ENCODE assay signal across 21 mouse cellular contexts in the genomic region with DNA sequence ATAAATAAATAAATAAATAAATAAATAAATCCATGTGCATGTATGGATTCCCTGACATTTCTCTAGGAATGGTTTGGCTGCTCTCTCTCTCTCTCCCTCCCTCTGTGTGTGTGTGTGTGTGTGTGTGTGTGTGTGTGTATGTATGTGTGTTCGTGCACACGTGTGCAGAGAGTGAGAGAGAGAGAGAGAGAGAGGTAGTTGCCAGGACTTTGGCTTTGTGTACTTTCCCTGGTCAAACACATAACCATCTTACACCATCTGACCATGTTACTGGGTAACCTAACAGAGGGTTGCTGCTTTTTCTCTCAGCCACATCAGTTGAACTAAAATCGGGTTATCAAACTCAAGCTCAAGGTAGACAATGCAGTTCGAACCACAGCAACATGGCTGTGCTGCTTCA. TPM values are rescaled to one million over a fixed set of nuclear protein-coding genes. Genes with fewer than 3 reads are reported as not detected.
DNase-seq lines count a peak whose midpoint lies in the region; ATAC-seq and TF ChIP-seq lines count a peak whose summit lies in the region.
"Had no signal": no experiment of that assay in that cellular context is flagged by ENCODE, and none has a peak within 500 bp of the region (broad histone marks: within the 10 kb centered on the region; RNA-seq: fewer than 3 reads in every experiment).

No protein-coding gene starts in this region.

- H3K36me3 ChIP-seq in heart, embryonic 11.5 days (ENCODE audit: control insufficient read depth, insufficient read depth, low read length), result no peaks in the 10 kb centered on the region
- H3K36me3 ChIP-seq in heart, embryonic 15.5 days, result no peaks in the 10 kb centered on the region
- H3K36me3 ChIP-seq: embryonic facial prominence, embryonic 15.5 days; forebrain, embryonic 10.5 days; G1E; hindbrain, embryonic 10.5 days; hindbrain, embryonic 15.5 days had no signal

- H3K4me2 ChIP-seq in heart, embryonic 11.5 days, result no peak overlapping the region
- peak overlapping the region; percentile 48 for H3K4me2 ChIP-seq in heart, embryonic 15.5 days
- H3K4me2 ChIP-seq: embryonic facial prominence, embryonic 15.5 days; hindbrain, embryonic 15.5 days had no signal

- no peak overlapping the region for H3K9ac ChIP-seq in heart, embryonic 11.5 days (ENCODE audit: low read depth, low read length)
- H3K9ac ChIP-seq in heart, embryonic 15.5 days, result no peak overlapping the region
- H3K9ac ChIP-seq: embryonic facial prominence, embryonic 15.5 days; hindbrain, embryonic 15.5 days had no signal

- no peaks in the 10 kb centered on the region for H3K9me3 ChIP-seq in heart, embryonic 11.5 days (replicated peaks; ENCODE audit: control insufficient read depth, low read length)
- no peaks in the 10 kb centered on the region for H3K9me3 ChIP-seq in heart, embryonic 15.5 days (replicated peaks)
- H3K9me3 ChIP-seq: embryonic facial prominence, embryonic 15.5 days; forebrain, embryonic 10.5 days; G1E; hindbrain, embryonic 10.5 days; hindbrain, embryonic 15.5 days had no signal

- H3K27me3 ChIP-seq in heart, embryonic 11.5 days (ENCODE audit: control insufficient read depth, insufficient read depth, low read length), result no peaks in the 10 kb centered on the region
- H3K27me3 ChIP-seq in heart, embryonic 15.5 days, result no peaks in the 10 kb centered on the region
- H3K27me3 ChIP-seq: embryonic facial prominence, embryonic 15.5 days; hindbrain, embryonic 15.5 days had no signal

- peak overlapping the region; percentile 82 for H3K27ac ChIP-seq in gastrocnemius, adult 2 months
- H3K27ac ChIP-seq in heart, embryonic 11.5 days (ENCODE audit: low read depth, low read length), result peak overlapping the region; percentile 78
- peak overlapping the region; percentile 80 for H3K27ac ChIP-seq in heart, embryonic 15.5 days
- H3K27ac ChIP-seq: embryonic facial prominence, embryonic 15.5 days; forebrain, embryonic 10.5 days; hindbrain, embryonic 10.5 days had no signal

- ATAC-seq in heart, embryonic 11.5 days (replicated peaks; ENCODE audit: insufficient number of reproducible peaks, low FRiP score, low TSS enrichment), result no peak
- no peak for ATAC-seq in heart, embryonic 15.5 days (replicated peaks; ENCODE audit: insufficient number of reproducible peaks, insufficient read depth, low FRiP score, low read depth)
- ATAC-seq: CD4-positive, CD25-positive, alpha-beta regulatory T cell, adult 4 months; inflammation-experienced regulatory T-cells, adult 6 months; intestine, postnatal 0 days had no signal

- DNase-seq in gastrocnemius, adult 2 months, result no peak
- no peak for DNase-seq in gastrocnemius, postnatal 25 days
- no peak for DNase-seq in heart, adult 8-10 months (ENCODE audit: low spot score)
- DNase-seq in heart, postnatal 14 days, result no peak
- DNase-seq in adrenal gland, postnatal 25 days, result no peak
- DNase-seq: adrenal gland, adult 8-10 months; B cell, adult 2 months; embryo, embryonic 11 days; kidney, adult 8-10 months had no signal

- WGBS in heart, embryonic 11.5 days (ENCODE audit: insufficient replicate concordance), result 78% methylated on average over 4 of the region's 4 CpGs
- 75% methylated on average over 4 of the region's 4 CpGs for WGBS in heart, embryonic 15.5 days

- no peak for TF ChIP-seq CTCF in gastrocnemius, adult 2 months (IDR thresholded peaks at IDR 0.05)

- no peak overlapping the region for H3K4me3 ChIP-seq in gastrocnemius, adult 2 months
- no peak overlapping the region for H3K4me3 ChIP-seq in heart, embryonic 11.5 days (ENCODE audit: low read depth, low read length)
- H3K4me3 ChIP-seq in heart, embryonic 15.5 days, result no peak overlapping the region
- H3K4me3 ChIP-seq: embryonic facial prominence, embryonic 15.5 days; erythroblast, embryonic 14.5 days; forebrain, embryonic 10.5 days; hindbrain, embryonic 10.5 days; hindbrain, embryonic 15.5 days had no signal

- peaks cover 49% of the 10 kb centered on the region for H3K4me1 ChIP-seq in heart, embryonic 11.5 days (ENCODE audit: control insufficient read depth, insufficient read depth, low read length)
- peaks cover 68% of the 10 kb centered on the region for H3K4me1 ChIP-seq in heart, embryonic 15.5 days (replicated peaks)
- H3K4me1 ChIP-seq: embryonic facial prominence, embryonic 15.5 days; forebrain, embryonic 10.5 days; hindbrain, embryonic 10.5 days had no signal

- intact Hi-C loops in gastrocnemius, adult 2 months (cut with DNase I), result no loop called here
- intact Hi-C loops in heart, postnatal 14 days (cut with DNase I), result no loop called here

RNA-seq across cellular contexts. Expression of a gene that starts 27.7 kb away (rescaled TPM):
- total RNA-seq in gastrocnemius, adult 2 months (2021), result 10 to 100 TPM; 78.5 to 82.6 TPM
- 100 to 1,000 TPM in 1 of 2 experiments, 10 to 100 TPM in 1; 72.6 to 105 TPM for total RNA-seq in gastrocnemius, postnatal 25 days (2021)
- polyA plus RNA-seq in heart, embryonic 11.5 days (2014; fragmentation: Nextera tagmentation; extraction: Ambion mirVana), result 170 and 202 TPM in 2 replicates
- total RNA-seq in heart, adult 8-10 months (2022), result 100 to 1,000 TPM; 108 to 192 (median 161) TPM
- polyA plus RNA-seq in heart, embryonic 15.5 days (2015; fragmentation: Nextera tagmentation; extraction: Ambion mirVana), result 242 and 287 TPM in 2 replicates
- 100 to 1,000 TPM; 246 to 292 TPM for total RNA-seq in heart, postnatal 14 days (2021)
- total RNA-seq in adrenal gland, postnatal 25 days (2021), result 20.4 and 28.9 TPM in 2 replicates
- total RNA-seq: common myeloid progenitor, adult 5-6 weeks had no signal
- polyA plus RNA-seq: erythroblast, embryonic 14.5 days; G1E had no signal
